ENCODE assay signal across 8 mouse cellular contexts in genomic region chr10:88146707-88147477, GRCm38 (mm10). TPM values are rescaled to one million over a fixed set of nuclear protein-coding genes. Genes with fewer than 3 reads are reported as not detected.
DNase-seq lines count a peak whose midpoint lies in the region; ATAC-seq lines count a peak whose summit lies in the region.

TSS of gene Parpbp (minus strand) at chr10:88146941.
TSS of gene Nup37 (plus strand) at chr10:88146992.

- peak; percentile 97 for ATAC-seq in erythroid progenitor cell, adult 5-6 weeks (replicated peaks; ENCODE audit: low FRiP score, poor library complexity, severe bottlenecking)
- ATAC-seq in heart, embryonic 13.5 days (ENCODE audit: extremely low read depth, insufficient number of reproducible peaks, low FRiP score, low TSS enrichment) = peak; percentile 93
- ATAC-seq in liver, embryonic 12.5 days = peak; percentile 99
- peak; percentile 99 for ATAC-seq in stomach, embryonic 15.5 days (ENCODE audit: insufficient read depth, low FRiP score, low read depth)

- peaks cover 46% of the 10 kb centered on the region for H3K36me3 ChIP-seq in heart, embryonic 13.5 days
- H3K36me3 ChIP-seq in liver, embryonic 12.5 days = peaks cover 50% of the 10 kb centered on the region
- no peaks in the 10 kb centered on the region for H3K36me3 ChIP-seq in stomach, embryonic 15.5 days

- WGBS in heart, embryonic 13.5 days = under 1% methylated on average over 53 of the region's 53 CpGs
- under 1% methylated on average over 53 of the region's 53 CpGs for WGBS in liver, embryonic 12.5 days (ENCODE audit: insufficient replicate concordance)
- 1% methylated on average over 53 of the region's 53 CpGs for WGBS in stomach, embryonic 15.5 days

- H3K4me3 ChIP-seq in heart, embryonic 13.5 days = peak within 1 kb of the TSS; percentile 88
- H3K4me3 ChIP-seq in liver, embryonic 12.5 days = peak within 1 kb of the TSS; percentile 84
- H3K4me3 ChIP-seq in stomach, embryonic 15.5 days (replicated peaks) = peak within 1 kb of the TSS; percentile 85

- H3K9me3 ChIP-seq in heart, embryonic 13.5 days = no peaks in the 10 kb centered on the region
- no peaks in the 10 kb centered on the region for H3K9me3 ChIP-seq in liver, embryonic 12.5 days (replicated peaks)
- H3K9me3 ChIP-seq in stomach, embryonic 15.5 days = no peaks in the 10 kb centered on the region

- H3K27ac ChIP-seq in heart, embryonic 13.5 days (replicated peaks) = peak within 1 kb of the TSS; percentile 14; the same call in 1 of the 2 replicates
- H3K27ac ChIP-seq in liver, embryonic 12.5 days = peak within 1 kb of the TSS; percentile 83
- H3K27ac ChIP-seq in stomach, embryonic 15.5 days = 0 out of 2 replicates have a peak within 1 kb of the TSS, but pooled peaks have one; percentile 22

- H3K4me2 ChIP-seq in heart, embryonic 13.5 days = peak within 1 kb of the TSS; percentile 88
- H3K4me2 ChIP-seq in liver, embryonic 12.5 days = peak within 1 kb of the TSS; percentile 80
- H3K4me2 ChIP-seq in stomach, embryonic 15.5 days = peak within 1 kb of the TSS; percentile 75

- peak; percentile 90 for DNase-seq in CD4-positive helper T cell, adult 2 months (ENCODE audit: low read depth, low spot score)
- DNase-seq in brain, embryonic 18.5 days (ENCODE audit: low read depth, low spot score) = peak; percentile 54
- peak; percentile 91 for DNase-seq in kidney, postnatal 10 days
- peak; percentile 86 to 87 for DNase-seq in natural killer cell, adult 2 months (ENCODE audit: low spot score in 2 of 2)

- H3K27me3 ChIP-seq in heart, embryonic 13.5 days (replicated peaks) = no peaks in the 10 kb centered on the region
- no peaks in the 10 kb centered on the region for H3K27me3 ChIP-seq in liver, embryonic 12.5 days (replicated peaks)
- H3K27me3 ChIP-seq in stomach, embryonic 15.5 days (replicated peaks) = no peaks in the 10 kb centered on the region

- peaks cover 25% of the 10 kb centered on the region for H3K4me1 ChIP-seq in heart, embryonic 13.5 days
- H3K4me1 ChIP-seq in liver, embryonic 12.5 days = peaks cover 29% of the 10 kb centered on the region
- H3K4me1 ChIP-seq in stomach, embryonic 15.5 days = peaks cover 3% of the 10 kb centered on the region; the same call in 1 of the 2 replicates

- H3K9ac ChIP-seq in heart, embryonic 13.5 days = peak within 1 kb of the TSS; percentile 90
- H3K9ac ChIP-seq in liver, embryonic 12.5 days = peak within 1 kb of the TSS; percentile 86
- H3K9ac ChIP-seq in stomach, embryonic 15.5 days = peak within 1 kb of the TSS; percentile 78

RNA-seq across cellular contexts. Expression of gene Parpbp, which starts in this region (rescaled TPM):
- total RNA-seq in erythroid progenitor cell, adult 5-6 weeks (2015; ENCODE audit: low replicate concordance) = 60.9 and 76.3 TPM in 2 replicates
- total RNA-seq in erythroid progenitor cell, adult 5-6 weeks (2017; ENCODE audit: low replicate concordance) = 79.7 and 82.8 TPM in 2 replicates
- 10.2 and 11.9 TPM in 2 replicates for polyA plus RNA-seq in heart, embryonic 13.5 days (2015; fragmentation: Nextera tagmentation; extraction: Ambion mirVana)
- 17.1 and 17.4 TPM in 2 replicates for polyA plus RNA-seq in liver, embryonic 12.5 days (2016; fragmentation: Nextera tagmentation; extraction: Ambion mirVana)
- polyA plus RNA-seq in stomach, embryonic 15.5 days (2015; fragmentation: Nextera tagmentation; extraction: Ambion mirVana) = 8.9 and 11.5 TPM in 2 replicates

RNA-seq across cellular contexts. Expression of gene Nup37, which starts in this region (rescaled TPM):
- total RNA-seq in erythroid progenitor cell, adult 5-6 weeks (2015; ENCODE audit: low replicate concordance) = 18.9 and 31.0 TPM in 2 replicates
- total RNA-seq in erythroid progenitor cell, adult 5-6 weeks (2017; ENCODE audit: low replicate concordance) = 22.5 and 32.1 TPM in 2 replicates
- 35.2 and 35.5 TPM in 2 replicates for polyA plus RNA-seq in heart, embryonic 13.5 days (2015; fragmentation: Nextera tagmentation; extraction: Ambion mirVana)
- polyA plus RNA-seq in liver, embryonic 12.5 days (2016; fragmentation: Nextera tagmentation; extraction: Ambion mirVana) = 65.6 and 67.5 TPM in 2 replicates
- 72.0 and 75.3 TPM in 2 replicates for polyA plus RNA-seq in stomach, embryonic 15.5 days (2015; fragmentation: Nextera tagmentation; extraction: Ambion mirVana)

Comparison
In these comparisons a context has a peak if more than half of its experiments do, and no peak if none do; other contexts are left out.
1. Peak in every context shown above with its lines: DNase-seq, ATAC-seq, H3K4me3 ChIP-seq and H3K27ac ChIP-seq.
2. H3K27ac ChIP-seq: peak in every context shown above with its lines; median percentile 83 in liver, embryonic 12.5 days; 22 in stomach, embryonic 15.5 days; 14 in heart, embryonic 13.5 days.